Mouse (Mus musculus) small intestine, adult 2 months (tissue): ENCODE data around the gene Maml2.

Source experiments
- CTCF ChIP-seq: fragments of 200-500 bp; IDR thresholded peaks from 2 replicates; pipeline ENCODE4 v1.5.1; 2012; ENCODE audit warnings: low read depth, mild to moderate bottlenecking, control low read depth, inconsistent platforms, low read length, moderate library complexity, mixed read lengths; ENCODE audit not compliant: insufficient replicate concordance, insufficient read length; ENCODE audit errors: extremely low read depth
- POLR2A ChIP-seq: fragments of 200-500 bp; IDR thresholded peaks from 2 replicates; pipeline ENCODE4 v1.6.1; 2012; ENCODE audit warnings: low read depth, mild to moderate bottlenecking, control low read depth, inconsistent platforms, low read length, moderate library complexity

GRCm38 (mm10) chr9:13308718-13309117 lies 11.0 kb downstream of the Maml2 start:
- no peak for TF ChIP-seq CTCF
- no peak for TF ChIP-seq POLR2A
